Mouse (Mus musculus): ENCODE measurements around the gene Snx29.
"Not testable (repeated sequence)": the region's sequence is repeated elsewhere in the genome, so short reads cannot be mapped to it uniquely, and the experiment has no call there.

The Snx29 gene

DNA sequence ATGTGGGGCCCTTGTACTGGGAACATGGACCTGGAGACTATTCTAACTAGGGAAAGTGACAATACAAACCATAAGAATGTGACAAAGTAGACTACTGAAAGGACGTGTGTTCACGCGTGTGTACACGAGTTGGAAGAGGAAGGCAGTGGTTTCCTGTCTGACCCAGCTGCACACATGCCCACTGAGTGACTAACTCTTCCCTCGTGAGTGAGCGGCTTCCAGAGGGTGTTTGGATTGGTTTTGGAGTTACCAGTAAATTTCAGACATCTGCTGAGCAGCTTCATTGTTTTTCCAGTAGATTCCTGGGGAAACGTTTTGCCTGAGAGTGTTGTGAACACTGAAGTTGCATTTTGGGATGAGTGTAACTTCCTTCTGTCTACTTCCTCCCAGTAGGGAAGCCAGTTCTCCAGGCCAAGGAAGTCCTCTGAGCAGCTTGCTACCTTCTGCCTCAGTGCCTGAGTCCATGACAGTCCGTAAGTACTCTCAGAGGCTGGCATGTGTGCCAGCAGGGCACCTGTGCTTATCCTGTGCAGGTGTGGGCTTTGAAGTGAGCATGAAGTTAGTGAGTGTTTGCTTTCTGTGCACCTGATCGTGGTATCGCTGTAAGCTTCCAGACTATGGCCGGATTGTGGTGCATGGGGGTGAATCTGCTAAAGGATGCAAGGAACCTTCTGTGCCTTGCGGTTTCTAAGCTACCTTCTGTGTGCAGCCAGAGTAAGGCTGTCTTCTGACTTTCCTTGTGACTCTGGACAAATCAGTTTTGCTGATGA is 97.8 kb downstream of the Snx29 start:
- Histone ChIP-seq H3K9me3 (ENCODE audit: low read length) (peaks cover 20% of the 10 kb centered on the region), H3K36me3 (ENCODE audit: insufficient read depth, low read length) (peaks cover 26% of the 10 kb centered on the region), H3K4me1 (replicated peaks; ENCODE audit: low read depth, low read length) (peaks cover 14% of the 10 kb centered on the region), H3K4me3 (replicated peaks; ENCODE audit: low read length) (no peak overlapping the region), H3K27me3 (ENCODE audit: insufficient read depth, low read length) (no peaks in the 10 kb centered on the region)
- TF ChIP-seq POU5F1 (IDR thresholded peaks at IDR 0.05; ENCODE audit: borderline replicate concordance, low read length) (no peak), NANOG (IDR thresholded peaks at IDR 0.05; ENCODE audit: borderline replicate concordance, low read length) (no peak), CTCF (conservative IDR thresholded peaks at IDR 0.05; ENCODE audit: low read length) (no peak)

DNA sequence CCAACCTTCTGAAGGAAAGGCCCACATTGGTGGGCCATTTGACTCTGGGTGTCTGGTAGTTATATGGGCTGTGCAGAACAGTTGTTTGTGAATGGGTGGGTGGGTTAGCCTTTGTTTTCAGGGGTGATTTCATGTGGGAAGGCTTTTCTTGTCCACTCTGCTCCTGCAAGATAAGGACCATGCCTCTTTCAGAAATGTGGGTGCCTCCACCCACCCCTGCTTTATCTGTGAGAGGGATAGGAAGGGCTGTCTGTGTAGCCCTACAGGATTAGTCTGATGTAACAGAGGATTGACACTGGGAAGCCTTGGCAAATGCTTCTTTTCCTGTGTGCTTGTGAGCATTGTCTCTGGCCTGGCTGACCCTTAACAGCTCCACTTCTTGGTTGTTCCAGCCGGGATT is 99.5 kb downstream of the Snx29 start:
- no peak for TF ChIP-seq CTCF (conservative IDR thresholded peaks at IDR 0.05; ENCODE audit: low read length)
- TF ChIP-seq POU5F1 (IDR thresholded peaks at IDR 0.05; ENCODE audit: borderline replicate concordance, low read length): no peak
- no peak for TF ChIP-seq NANOG (IDR thresholded peaks at IDR 0.05; ENCODE audit: borderline replicate concordance, low read length)
- no peaks in the 10 kb centered on the region for H3K27me3 ChIP-seq (ENCODE audit: insufficient read depth, low read length)
- H3K36me3 ChIP-seq (ENCODE audit: insufficient read depth, low read length): peaks cover 26% of the 10 kb centered on the region
- H3K4me3 ChIP-seq (replicated peaks; ENCODE audit: low read length): no peak overlapping the region
- peaks cover 26% of the 10 kb centered on the region for H3K4me1 ChIP-seq (replicated peaks; ENCODE audit: low read depth, low read length)
- peaks cover 20% of the 10 kb centered on the region for H3K9me3 ChIP-seq (ENCODE audit: low read length)

DNA sequence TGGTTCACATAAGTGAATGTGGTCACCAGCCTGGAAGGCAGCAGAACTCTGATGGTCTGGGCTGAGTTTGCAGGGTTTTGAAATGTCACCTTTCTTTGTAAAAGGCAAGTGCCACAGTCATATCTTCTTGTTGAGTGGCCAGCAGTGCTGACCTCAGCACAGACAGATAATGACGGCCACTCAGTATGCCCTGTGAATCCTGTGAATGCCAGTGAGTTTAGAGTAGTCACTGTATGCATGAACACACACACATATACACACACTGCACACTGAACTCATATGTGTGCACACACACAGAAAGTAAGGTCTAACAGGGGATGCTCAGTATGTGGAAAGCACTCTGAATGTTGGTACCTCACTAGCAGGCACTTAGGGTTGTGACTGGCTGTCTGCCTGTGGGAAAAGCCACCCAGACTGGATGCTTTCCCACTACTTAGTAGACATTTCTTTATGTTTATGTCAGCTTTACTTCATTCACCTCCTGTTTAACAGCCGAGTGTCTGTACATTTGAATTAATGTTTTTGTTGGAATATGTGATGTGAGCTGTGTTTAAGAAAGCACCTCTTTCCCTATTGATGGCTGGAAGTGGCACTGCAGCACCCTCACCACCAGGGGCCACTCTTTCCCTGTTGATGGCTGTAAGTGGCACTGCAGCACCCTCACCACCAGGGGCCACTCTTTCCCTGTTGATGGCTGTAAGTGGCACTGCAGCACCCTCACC is 100.3 kb downstream of the Snx29 start:
- Histone ChIP-seq H3K9me3 (ENCODE audit: low read length) (peaks cover 20% of the 10 kb centered on the region), H3K27me3 (ENCODE audit: insufficient read depth, low read length) (no peaks in the 10 kb centered on the region), H3K36me3 (ENCODE audit: insufficient read depth, low read length) (peaks cover 26% of the 10 kb centered on the region), H3K4me1 (replicated peaks; ENCODE audit: low read depth, low read length) (peaks cover 23% of the 10 kb centered on the region), H3K4me3 (replicated peaks; ENCODE audit: low read length) (no peak overlapping the region)
- TF ChIP-seq CTCF (conservative IDR thresholded peaks at IDR 0.05; ENCODE audit: low read length) (peak; percentile 26), NANOG (IDR thresholded peaks at IDR 0.05; ENCODE audit: borderline replicate concordance, low read length) (no peak)

DNA sequence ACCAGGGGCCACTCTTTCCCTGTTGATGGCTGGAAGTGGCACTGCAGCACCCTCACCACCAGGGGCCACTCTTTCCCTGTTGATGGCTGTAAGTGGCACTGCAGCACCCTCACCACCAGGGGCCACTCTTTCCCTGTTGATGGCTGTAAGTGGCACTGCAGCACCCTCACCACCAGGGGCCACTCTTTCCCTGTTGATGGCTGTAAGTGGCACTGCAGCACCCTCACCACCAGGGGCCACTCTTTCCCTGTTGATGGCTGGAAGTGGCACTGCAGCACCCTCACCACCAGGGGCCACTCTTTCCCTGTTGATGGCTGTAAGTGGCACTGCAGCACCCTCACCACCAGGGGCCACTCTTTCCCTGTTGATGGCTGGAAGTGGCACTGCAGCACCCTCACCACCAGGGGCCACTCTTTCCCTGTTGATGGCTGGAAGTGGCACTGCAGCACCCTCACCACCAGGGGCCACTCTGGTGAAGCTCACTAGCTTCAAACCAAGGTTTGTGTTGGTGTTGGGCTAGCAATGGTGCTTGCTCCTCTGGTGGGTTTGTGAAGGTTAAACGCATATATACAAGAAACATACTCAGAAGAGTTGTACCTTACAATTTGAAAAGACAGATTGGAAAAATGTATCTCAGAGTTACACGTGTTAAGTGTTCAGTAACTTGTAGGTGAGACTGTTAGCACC is 101.0 kb downstream of the Snx29 start:
- peaks cover 25% of the 10 kb centered on the region for H3K4me1 ChIP-seq (replicated peaks; ENCODE audit: low read depth, low read length)
- H3K4me3 ChIP-seq (replicated peaks; ENCODE audit: low read length): not testable (repeated sequence)

DNA sequence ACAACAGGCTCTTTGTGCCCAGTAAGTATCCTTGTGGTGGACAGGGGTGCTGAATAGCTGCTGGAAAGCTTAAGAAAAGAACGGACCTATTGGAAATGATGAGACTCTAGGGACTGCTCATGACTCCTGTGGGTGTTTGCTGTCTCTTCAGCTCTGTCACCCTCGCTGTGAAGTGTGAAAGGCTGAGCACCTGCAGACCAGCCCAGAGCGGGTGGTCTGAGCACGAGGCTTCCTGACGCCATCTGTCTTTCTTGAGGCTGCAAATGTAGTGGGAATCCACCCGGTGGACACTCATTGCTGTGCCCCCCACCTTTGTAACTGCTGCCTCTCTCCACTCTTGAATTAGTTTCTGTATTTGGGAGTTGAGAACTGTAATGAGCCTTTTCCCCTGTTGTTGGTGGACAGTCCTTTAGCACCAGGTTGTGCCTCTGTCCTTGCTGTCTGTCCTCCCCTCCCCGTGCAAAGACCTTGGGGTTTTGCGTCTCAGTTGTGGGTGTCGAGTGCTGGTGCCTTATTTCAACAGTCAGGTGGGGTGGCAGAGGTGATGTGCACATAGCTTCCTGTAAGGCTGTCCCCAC is 101.9 kb downstream of the Snx29 start:
- Histone ChIP-seq H3K4me1 (replicated peaks; ENCODE audit: low read depth, low read length) (peaks cover 28% of the 10 kb centered on the region), H3K27me3 (ENCODE audit: insufficient read depth, low read length) (no peaks in the 10 kb centered on the region), H3K9me3 (ENCODE audit: low read length) (peaks cover 20% of the 10 kb centered on the region), H3K4me3 (replicated peaks; ENCODE audit: low read length) (no peak overlapping the region), H3K36me3 (ENCODE audit: insufficient read depth, low read length) (peaks cover 26% of the 10 kb centered on the region)
- TF ChIP-seq POU5F1 (IDR thresholded peaks at IDR 0.05; ENCODE audit: borderline replicate concordance, low read length) (no peak), NANOG (IDR thresholded peaks at IDR 0.05; ENCODE audit: borderline replicate concordance, low read length) (no peak)

More for the DNA sequence above, 101.0 kb downstream of the Snx29 start:
- peaks cover 26% of the 10 kb centered on the region for H3K36me3 ChIP-seq (ENCODE audit: insufficient read depth, low read length)
- H3K9me3 ChIP-seq (ENCODE audit: low read length): peaks cover 20% of the 10 kb centered on the region
- not testable (repeated sequence) for H3K27me3 ChIP-seq (ENCODE audit: insufficient read depth, low read length)

DNA sequence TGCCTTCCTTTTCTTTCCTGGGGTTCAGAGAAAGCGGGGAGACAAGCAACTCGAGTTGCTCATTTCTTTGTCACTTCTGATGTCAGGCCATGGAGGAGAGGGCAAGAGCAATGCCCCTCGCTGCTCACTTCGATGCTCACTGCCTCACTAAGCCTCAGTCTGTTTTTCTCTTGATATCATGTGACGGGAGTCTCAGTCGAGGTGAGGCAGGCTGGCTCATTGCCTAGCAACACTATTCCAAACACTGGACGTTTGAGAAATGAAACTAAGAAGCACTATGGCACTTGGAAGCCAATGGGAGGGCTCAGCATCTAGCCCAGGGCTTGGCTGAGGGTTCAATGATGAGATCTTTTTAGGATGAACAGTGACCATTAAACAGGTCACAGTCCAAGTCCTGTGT is 102.6 kb downstream of the Snx29 start:
- no peak overlapping the region for H3K4me3 ChIP-seq (replicated peaks; ENCODE audit: low read length)

DNA sequence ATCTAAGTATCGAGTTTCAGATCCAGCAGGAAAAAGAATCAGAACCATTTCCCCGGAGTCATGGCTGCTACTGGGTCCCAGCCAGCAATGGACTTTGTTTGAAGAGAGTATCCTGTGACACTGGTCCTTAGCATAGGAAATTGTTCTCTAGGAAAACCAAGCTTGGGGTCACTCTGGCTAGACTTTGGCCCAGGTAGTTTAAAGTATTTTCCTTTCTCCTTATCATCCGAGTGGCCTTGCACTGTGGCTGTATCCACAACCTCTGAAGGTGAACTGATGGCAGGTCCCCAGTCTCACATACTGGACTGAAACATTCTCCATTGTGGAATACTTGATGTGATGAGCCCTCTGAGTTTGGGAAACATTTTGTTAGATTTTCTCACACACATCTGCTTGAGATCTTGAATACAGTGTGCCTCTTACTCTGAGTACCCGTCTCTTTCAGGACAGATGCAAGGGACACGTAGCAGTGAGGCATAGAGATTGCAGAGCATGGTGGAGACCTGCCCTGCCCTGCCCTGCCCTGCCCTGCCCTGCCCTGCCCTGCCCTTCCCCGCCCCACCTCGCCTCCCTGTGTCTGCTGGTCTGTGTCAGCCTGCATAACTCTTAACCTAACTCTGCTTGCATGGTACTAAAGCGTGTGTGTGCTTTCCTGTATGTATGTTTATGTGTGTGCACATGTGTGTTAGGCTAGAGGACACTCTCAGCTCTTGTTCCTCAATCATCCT is 104.3 kb downstream of the Snx29 start:
- H3K9me3 ChIP-seq (ENCODE audit: low read length): peaks cover 20% of the 10 kb centered on the region
- peaks cover 16% of the 10 kb centered on the region for H3K36me3 ChIP-seq (ENCODE audit: insufficient read depth, low read length)
- H3K27me3 ChIP-seq (ENCODE audit: insufficient read depth, low read length): no peaks in the 10 kb centered on the region
- peaks cover 41% of the 10 kb centered on the region for H3K4me1 ChIP-seq (replicated peaks; ENCODE audit: low read depth, low read length)
- H3K4me3 ChIP-seq (replicated peaks; ENCODE audit: low read length): no peak overlapping the region
- TF ChIP-seq NANOG (IDR thresholded peaks at IDR 0.05; ENCODE audit: borderline replicate concordance, low read length) (no peak), POU5F1 (IDR thresholded peaks at IDR 0.05; ENCODE audit: borderline replicate concordance, low read length) (no peak), CTCF (conservative IDR thresholded peaks at IDR 0.05; ENCODE audit: low read length) (no peak)

More for the DNA sequence above, 102.6 kb downstream of the Snx29 start:
- Histone ChIP-seq H3K4me1 (replicated peaks; ENCODE audit: low read depth, low read length) (peaks cover 28% of the 10 kb centered on the region), H3K36me3 (ENCODE audit: insufficient read depth, low read length) (peaks cover 30% of the 10 kb centered on the region), H3K27me3 (ENCODE audit: insufficient read depth, low read length) (no peaks in the 10 kb centered on the region), H3K9me3 (ENCODE audit: low read length) (peaks cover 20% of the 10 kb centered on the region)
- TF ChIP-seq CTCF (conservative IDR thresholded peaks at IDR 0.05; ENCODE audit: low read length) (no peak), POU5F1 (IDR thresholded peaks at IDR 0.05; ENCODE audit: borderline replicate concordance, low read length) (no peak), NANOG (IDR thresholded peaks at IDR 0.05; ENCODE audit: borderline replicate concordance, low read length) (no peak)

DNA sequence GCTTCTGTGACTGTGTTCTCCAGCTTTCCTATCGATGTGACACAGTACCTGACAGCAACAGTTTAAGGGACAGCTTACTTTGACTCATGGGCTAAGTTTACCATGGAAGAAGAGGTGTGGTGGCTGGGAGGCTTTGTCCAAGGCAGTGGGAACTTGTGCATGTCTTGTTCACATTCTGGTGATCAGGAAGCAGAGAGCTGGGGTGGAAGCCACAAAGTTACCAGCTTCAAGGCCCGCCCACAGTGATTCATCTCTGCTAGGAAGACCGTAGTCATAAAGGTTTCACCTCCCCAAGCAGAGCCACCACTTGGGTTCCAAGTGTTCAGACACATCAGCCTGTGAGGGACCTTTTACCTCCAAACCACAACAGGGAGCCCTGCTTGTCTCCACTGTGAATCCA is 107.1 kb downstream of the Snx29 start:
- no peak for TF ChIP-seq POU5F1 (IDR thresholded peaks at IDR 0.05; ENCODE audit: borderline replicate concordance, low read length)
- TF ChIP-seq NANOG (IDR thresholded peaks at IDR 0.05; ENCODE audit: borderline replicate concordance, low read length): no peak
- TF ChIP-seq CTCF (conservative IDR thresholded peaks at IDR 0.05; ENCODE audit: low read length): no peak
- Histone ChIP-seq H3K4me3 (replicated peaks; ENCODE audit: low read length) (no peak overlapping the region), H3K4me1 (replicated peaks; ENCODE audit: low read depth, low read length) (peaks cover 41% of the 10 kb centered on the region), H3K36me3 (ENCODE audit: insufficient read depth, low read length) (peaks cover 6% of the 10 kb centered on the region), H3K9me3 (ENCODE audit: low read length) (no peaks in the 10 kb centered on the region), H3K27me3 (ENCODE audit: insufficient read depth, low read length) (no peaks in the 10 kb centered on the region)

All from E14TG2a.4 (cell line).